Mouse (Mus musculus): Measurements from ENCODE around the gene Pam.
A peak's percentile ranks its signal among the peaks of the same experiment; 100 is the strongest.

Gene Pam

GRCm38 (mm10) chr1:98080431-98080830 is 15.0 kb downstream of the Pam start:
- DNase-seq (ENCODE audit: low spot score in 2 of 2) = no peak

GRCm38 (mm10) chr1:98079640-98080039 is 15.8 kb downstream of the Pam start:
- DNase-seq (ENCODE audit: low spot score in 2 of 2) = no peak

GRCm38 (mm10) chr1:98078735-98079134 is 16.7 kb downstream of the Pam start:
- DNase-seq (ENCODE audit: low spot score in 2 of 2) = no peak

- no peak for DNase-seq (ENCODE audit: low spot score in 2 of 2)
These were observed 21.6 kb downstream of the Pam start for GRCm38 (mm10) chr1:98073826-98074225.

GRCm38 (mm10) chr1:98073127-98073526 is 22.3 kb downstream of the Pam start:
- DNase-seq (ENCODE audit: low spot score in 2 of 2) = no peak

- no peak for DNase-seq (ENCODE audit: low spot score in 2 of 2)
These were observed 23.4 kb downstream of the Pam start for GRCm38 (mm10) chr1:98072045-98072444.

GRCm38 (mm10) chr1:98071436-98071835 is 24.0 kb downstream of the Pam start:
- DNase-seq (ENCODE audit: low spot score in 2 of 2) = no peak

GRCm38 (mm10) chr1:98070743-98071325 is 24.6 kb downstream of the Pam start:
- no peak for DNase-seq (ENCODE audit: low spot score in 2 of 2)

GRCm38 (mm10) chr1:98068177-98068576 is 27.3 kb downstream of the Pam start:
- no peak for DNase-seq (ENCODE audit: low spot score in 2 of 2)

- DNase-seq (ENCODE audit: low spot score in 2 of 2) = no peak
These were observed 33.4 kb downstream of the Pam start for GRCm38 (mm10) chr1:98062074-98062473.

- no peak for DNase-seq (ENCODE audit: low spot score in 2 of 2)
These were observed 36.0 kb downstream of the Pam start for GRCm38 (mm10) chr1:98059401-98059800.

GRCm38 (mm10) chr1:98056996-98057945 is 38.2 kb downstream of the Pam start:
- DNase-seq (ENCODE audit: low spot score in 2 of 2) = no peak

GRCm38 (mm10) chr1:98056277-98056676 is 39.2 kb downstream of the Pam start:
- no peak for DNase-seq (ENCODE audit: low spot score in 2 of 2)

- DNase-seq (ENCODE audit: low spot score in 2 of 2) = no peak
These were observed 39.9 kb downstream of the Pam start for GRCm38 (mm10) chr1:98055591-98055990.

- DNase-seq (ENCODE audit: low spot score in 2 of 2) = no peak
These were observed 41.5 kb downstream of the Pam start for GRCm38 (mm10) chr1:98053994-98054393.

- no peak for DNase-seq (ENCODE audit: low spot score in 2 of 2)
These were observed 42.0 kb downstream of the Pam start for GRCm38 (mm10) chr1:98053447-98053846.

- DNase-seq (ENCODE audit: low spot score in 2 of 2) = no peak
These were observed 42.7 kb downstream of the Pam start for GRCm38 (mm10) chr1:98052775-98053174.

GRCm38 (mm10) chr1:98051039-98051438 is 44.4 kb downstream of the Pam start:
- DNase-seq (ENCODE audit: low spot score in 2 of 2) = no peak

- no peak for DNase-seq (ENCODE audit: low spot score in 2 of 2)
These were observed 45.7 kb downstream of the Pam start for GRCm38 (mm10) chr1:98049756-98050155.

GRCm38 (mm10) chr1:98048218-98048801 is 47.1 kb downstream of the Pam start:
- no peak for DNase-seq (ENCODE audit: low spot score in 2 of 2)

GRCm38 (mm10) chr1:98047284-98048217 is 47.9 kb downstream of the Pam start:
- DNase-seq (ENCODE audit: low spot score in 2 of 2) = peak; percentile 47 to 71

- no peak for DNase-seq (ENCODE audit: low spot score in 2 of 2)
These were observed 53.0 kb downstream of the Pam start for GRCm38 (mm10) chr1:98042425-98042824.
